Mouse (Mus musculus): ENCODE results near the gene Nfix. TPM values are rescaled to one million over a fixed set of nuclear protein-coding genes. Genes with fewer than 3 reads are reported as not detected.

Gene Nfix
- total RNA-seq, 1 experiment, result 0.89 TPM

GRCm38 (mm10) chr8:84699861-84700322, 100.3 kb downstream of the Nfix start:
- TF ChIP-seq ZNF384 (IDR thresholded peaks at IDR 0.05; ENCODE audit: low read depth, low read length) (no peak), CHD2 (IDR thresholded peaks at IDR 0.05; ENCODE audit: low read depth, low read length) (no peak), HCFC1 (IDR thresholded peaks at IDR 0.05; ENCODE audit: borderline replicate concordance, insufficient read depth, low read length) (no peak), MAFK (IDR thresholded peaks at IDR 0.05; ENCODE audit: insufficient read depth, low read depth, low read length) (no peak), ZC3H11A (IDR thresholded peaks at IDR 0.05; ENCODE audit: borderline replicate concordance, low read depth, low read length) (no peak)
- Histone ChIP-seq H3K4me1 (ENCODE audit: control insufficient read depth in 2 of 2, insufficient read depth in 2 of 2, low read length in 2 of 2, poor library complexity in 1 of 2) (peaks cover 2 to 19% of the 10 kb centered on the region in 2 experiments; a peak in 2 of 4 replicates), H3K4me3 (ENCODE audit: insufficient read depth in 1 of 2, low read depth in 1 of 2, low read length in 2 of 2, poor library complexity in 1 of 2, severe bottlenecking in 1 of 2) (no peak overlapping the region), H3K27ac (ENCODE audit: insufficient read depth, low read depth, low read length, poor library complexity, severe bottlenecking) (no peak overlapping the region), H3K36me3 (ENCODE audit: control insufficient read depth, insufficient read depth, low read length, poor library complexity, severe bottlenecking) (peaks cover 30% of the 10 kb centered on the region), H3K9ac (ENCODE audit: insufficient read depth, low read depth, low read length, poor library complexity, severe bottlenecking) (no peak overlapping the region), H3K9me3 (ENCODE audit: control insufficient read depth, insufficient read depth, low read depth, low read length) (no peaks in the 10 kb centered on the region)
- no peak for DNase-seq (ENCODE audit: low read depth, low spot score)
- in situ Hi-C loops (cut with MboI; ENCODE audit: low sequenced_read_pairs in 2 of 2, unreplicated experiment in 2 of 2), result loop anchor here (5.0 to 10.0 kb wide), 3 partner anchors 75 to 117 kb away; no protein-coding TSS in a partner anchor

GRCm38 (mm10) chr8:84698929-84699401, 101.2 kb downstream of the Nfix start:
- Histone ChIP-seq H3K36me3 (ENCODE audit: control insufficient read depth, insufficient read depth, low read length, poor library complexity, severe bottlenecking) (peaks cover 34% of the 10 kb centered on the region), H3K9me3 (ENCODE audit: control insufficient read depth, insufficient read depth, low read depth, low read length) (no peaks in the 10 kb centered on the region), H3K9ac (ENCODE audit: insufficient read depth, low read depth, low read length, poor library complexity, severe bottlenecking) (no peak overlapping the region), H3K4me1 (ENCODE audit: control insufficient read depth in 2 of 2, insufficient read depth in 2 of 2, low read length in 2 of 2, poor library complexity in 1 of 2) (peaks cover 2 to 15% of the 10 kb centered on the region in 2 experiments; a peak in 2 of 4 replicates), H3K27ac (ENCODE audit: insufficient read depth, low read depth, low read length, poor library complexity, severe bottlenecking) (no peak overlapping the region), H3K4me3 (ENCODE audit: insufficient read depth in 1 of 2, low read depth in 1 of 2, low read length in 2 of 2, poor library complexity in 1 of 2, severe bottlenecking in 1 of 2) (no peak overlapping the region)
- no peak for TF ChIP-seq HCFC1 (IDR thresholded peaks at IDR 0.05; ENCODE audit: borderline replicate concordance, insufficient read depth, low read length)
- no peak for TF ChIP-seq MAFK (IDR thresholded peaks at IDR 0.05; ENCODE audit: insufficient read depth, low read depth, low read length)
- TF ChIP-seq ZC3H11A (IDR thresholded peaks at IDR 0.05; ENCODE audit: borderline replicate concordance, low read depth, low read length), result no peak
- TF ChIP-seq ZNF384 (IDR thresholded peaks at IDR 0.05; ENCODE audit: low read depth, low read length), result no peak
- no peak for TF ChIP-seq CHD2 (IDR thresholded peaks at IDR 0.05; ENCODE audit: low read depth, low read length)
- in situ Hi-C loops (cut with MboI; ENCODE audit: low sequenced_read_pairs in 2 of 2, unreplicated experiment in 2 of 2), result loop anchor here in 1 of 2 experiments (5.0 kb wide), 1 partner anchor 118 kb away; no protein-coding TSS in a partner anchor
- DNase-seq (ENCODE audit: low read depth, low spot score), result no peak

GRCm38 (mm10) chr8:84698288-84698687, 101.9 kb downstream of the Nfix start:
- no peak for TF ChIP-seq CHD2 (IDR thresholded peaks at IDR 0.05; ENCODE audit: low read depth, low read length)
- no peak for TF ChIP-seq MAFK (IDR thresholded peaks at IDR 0.05; ENCODE audit: insufficient read depth, low read depth, low read length)
- no peak for TF ChIP-seq HCFC1 (IDR thresholded peaks at IDR 0.05; ENCODE audit: borderline replicate concordance, insufficient read depth, low read length)
- no peak for TF ChIP-seq ZC3H11A (IDR thresholded peaks at IDR 0.05; ENCODE audit: borderline replicate concordance, low read depth, low read length)
- Histone ChIP-seq H3K9me3 (ENCODE audit: control insufficient read depth, insufficient read depth, low read depth, low read length) (no peaks in the 10 kb centered on the region), H3K9ac (ENCODE audit: insufficient read depth, low read depth, low read length, poor library complexity, severe bottlenecking) (no peak overlapping the region), H3K27ac (ENCODE audit: insufficient read depth, low read depth, low read length, poor library complexity, severe bottlenecking) (no peak overlapping the region), H3K36me3 (ENCODE audit: control insufficient read depth, insufficient read depth, low read length, poor library complexity, severe bottlenecking) (peaks cover 38% of the 10 kb centered on the region), H3K4me1 (ENCODE audit: control insufficient read depth in 2 of 2, insufficient read depth in 2 of 2, low read length in 2 of 2, poor library complexity in 1 of 2) (peaks cover 2 to 13% of the 10 kb centered on the region in 2 experiments; a peak in 1 of 4 replicates), H3K4me3 (ENCODE audit: insufficient read depth in 1 of 2, low read depth in 1 of 2, low read length in 2 of 2, poor library complexity in 1 of 2, severe bottlenecking in 1 of 2) (no peak overlapping the region)
- DNase-seq (ENCODE audit: low read depth, low spot score), result no peak
- in situ Hi-C loops (cut with MboI; ENCODE audit: low sequenced_read_pairs in 2 of 2, unreplicated experiment in 2 of 2), result loop anchor here in 1 of 2 experiments (5.0 kb wide), 1 partner anchor 119 kb away; no protein-coding TSS in a partner anchor

GRCm38 (mm10) chr8:84697166-84698130, 102.7 kb downstream of the Nfix start:
- H3K4me3 ChIP-seq (ENCODE audit: insufficient read depth in 1 of 2, low read depth in 1 of 2, low read length in 2 of 2, poor library complexity in 1 of 2, severe bottlenecking in 1 of 2), result no peak overlapping the region
- no peaks in the 10 kb centered on the region for H3K9me3 ChIP-seq (ENCODE audit: control insufficient read depth, insufficient read depth, low read depth, low read length)
- in situ Hi-C loops (cut with MboI; ENCODE audit: low sequenced_read_pairs in 2 of 2, unreplicated experiment in 2 of 2), result loop anchor here in 1 of 2 experiments (5.0 kb wide), 1 partner anchor 120 kb away; no protein-coding TSS in a partner anchor
- peaks cover 42% of the 10 kb centered on the region for H3K36me3 ChIP-seq (ENCODE audit: control insufficient read depth, insufficient read depth, low read length, poor library complexity, severe bottlenecking)
- H3K4me1 ChIP-seq (ENCODE audit: control insufficient read depth in 2 of 2, insufficient read depth in 2 of 2, low read length in 2 of 2, poor library complexity in 1 of 2), result peaks cover 2 to 13% of the 10 kb centered on the region in 2 experiments; a peak in 1 of 4 replicates
- no peak for TF ChIP-seq MAFK (IDR thresholded peaks at IDR 0.05; ENCODE audit: insufficient read depth, low read depth, low read length)
- no peak for TF ChIP-seq ZNF384 (IDR thresholded peaks at IDR 0.05; ENCODE audit: low read depth, low read length)
- TF ChIP-seq HCFC1 (IDR thresholded peaks at IDR 0.05; ENCODE audit: borderline replicate concordance, insufficient read depth, low read length), result no peak
- no peak for TF ChIP-seq ZC3H11A (IDR thresholded peaks at IDR 0.05; ENCODE audit: borderline replicate concordance, low read depth, low read length)
- no peak for TF ChIP-seq CHD2 (IDR thresholded peaks at IDR 0.05; ENCODE audit: low read depth, low read length)
- no peak for DNase-seq (ENCODE audit: low read depth, low spot score)
- H3K9ac ChIP-seq (ENCODE audit: insufficient read depth, low read depth, low read length, poor library complexity, severe bottlenecking), result no peak overlapping the region
- H3K27ac ChIP-seq (ENCODE audit: insufficient read depth, low read depth, low read length, poor library complexity, severe bottlenecking), result no peak overlapping the region

Data from ES-E14 (cell line).